Mouse (Mus musculus): Measurements from ENCODE around the gene Srxn1.
A peak's percentile ranks its signal among the peaks of the same experiment; 100 is the strongest.
"Not testable (repeated sequence)": the region's sequence is repeated elsewhere in the genome, so short reads cannot be mapped to it uniquely, and the experiment has no call there.

Srxn1 gene

DNA sequence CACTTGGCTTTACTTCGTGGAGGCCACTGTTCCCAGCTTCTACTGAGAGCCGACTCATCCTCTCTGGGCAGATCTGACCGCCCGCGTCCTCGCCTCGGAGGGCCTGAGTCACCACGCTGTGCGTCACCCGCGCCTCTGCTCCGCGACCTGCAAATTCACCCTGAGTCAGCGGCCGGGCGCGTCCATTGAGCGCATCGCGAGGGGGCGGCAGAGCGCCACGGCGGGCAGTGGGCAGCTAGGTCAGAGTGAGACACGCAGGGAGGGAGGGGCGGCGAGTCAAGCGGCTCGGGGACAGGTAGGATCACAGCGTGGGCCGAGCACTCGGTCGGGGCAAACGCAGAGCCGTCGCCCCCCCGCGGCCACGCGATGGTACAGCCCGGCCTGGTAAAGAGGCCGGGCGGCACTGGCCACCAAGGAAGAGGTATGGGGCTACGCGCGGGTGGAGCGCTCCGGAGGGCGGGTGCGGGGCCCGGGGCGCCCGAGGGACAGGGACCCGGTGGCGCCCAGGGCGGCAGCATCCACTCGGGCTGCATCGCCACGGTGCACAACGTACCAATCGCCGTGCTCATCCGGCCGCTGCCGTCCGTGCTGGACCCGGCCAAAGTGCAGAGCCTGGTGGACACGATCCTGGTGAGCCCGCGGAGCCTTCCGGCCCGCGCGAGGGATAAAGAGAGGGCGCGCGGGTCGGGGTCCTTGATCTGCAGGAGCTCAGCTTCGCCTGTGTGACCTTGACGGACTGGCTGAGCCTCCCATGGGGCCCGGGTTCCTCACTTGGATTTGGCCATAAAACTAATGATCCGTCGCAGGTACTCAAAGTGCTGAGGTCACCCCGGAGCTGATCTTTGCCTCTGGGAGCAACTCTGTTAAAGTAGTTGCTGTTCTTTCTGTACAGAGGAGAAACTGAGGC lies at the start of gene Srxn1:
Srxn1 (plus strand) TSS at position 199 of the 907 bp plus-strand sequence.
- peak; percentile 86 to 92 for DNase-seq (ENCODE audit: low spot score in 2 of 2)

GRCm38 (mm10) chr2:152056368-152057251 lies 48.7 kb upstream of the Srxn1 start:
- DNase-seq (ENCODE audit: low spot score in 2 of 2): no peak

DNA sequence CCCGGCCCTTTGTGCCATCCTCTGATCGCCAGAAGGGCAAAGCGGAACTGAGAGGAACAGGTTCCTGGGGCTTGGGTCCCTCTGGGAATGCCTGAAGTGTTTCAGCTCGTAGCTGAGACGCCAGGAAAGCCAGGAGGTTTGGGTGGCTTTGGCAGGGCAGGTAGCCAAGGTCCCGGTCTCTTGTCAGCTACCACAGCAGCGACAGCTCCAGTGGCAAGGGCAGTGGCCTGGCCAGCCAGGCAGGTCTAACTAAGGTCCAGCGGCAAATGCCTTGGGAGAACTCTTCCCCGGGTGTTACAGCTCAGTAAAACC lies 48.1 kb upstream of the Srxn1 start:
- DNase-seq (ENCODE audit: low spot score in 2 of 2): no peak

GRCm38 (mm10) chr2:152062817-152063216 lies 42.5 kb upstream of the Srxn1 start:
- not testable (repeated sequence) for DNase-seq (ENCODE audit: low spot score in 2 of 2)

DNA sequence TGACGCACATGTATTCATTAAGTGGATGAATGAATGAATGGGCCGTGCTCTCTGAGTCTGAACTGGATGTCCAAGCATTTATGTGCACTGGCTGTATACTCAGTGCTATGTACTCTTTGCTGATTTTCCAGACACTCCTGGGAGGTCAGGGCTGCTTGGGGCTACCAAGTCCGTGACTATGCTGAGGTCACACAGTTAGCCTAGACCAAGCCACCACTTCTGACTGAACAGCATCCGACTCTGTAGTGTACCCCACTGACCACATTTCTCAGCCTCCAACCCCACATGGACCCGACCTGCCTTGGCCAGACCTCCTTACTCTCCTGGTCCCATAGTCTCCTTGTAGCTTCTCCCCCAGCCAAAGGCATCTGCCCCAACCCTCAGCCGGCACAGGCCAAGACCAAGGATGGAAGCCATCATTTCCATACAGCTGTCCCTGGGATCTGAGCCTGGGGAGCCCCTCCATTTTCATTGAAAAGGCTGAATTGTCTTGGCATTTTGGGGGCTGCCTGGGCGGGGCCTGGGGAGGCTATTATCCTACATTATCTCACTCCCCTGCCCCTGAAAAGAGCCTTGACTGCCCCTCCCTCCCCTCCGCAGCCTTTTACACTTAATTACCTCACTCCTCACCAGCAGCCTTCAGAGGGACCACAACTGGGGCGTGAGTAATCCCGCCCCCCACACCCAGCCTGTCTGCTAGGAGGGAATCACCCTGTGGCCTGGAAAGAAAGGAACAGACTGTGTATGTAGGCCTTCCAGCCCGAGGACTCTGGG lies 36.5 kb upstream of the Srxn1 start:
- DNase-seq (ENCODE audit: low spot score in 2 of 2): no peak

DNA sequence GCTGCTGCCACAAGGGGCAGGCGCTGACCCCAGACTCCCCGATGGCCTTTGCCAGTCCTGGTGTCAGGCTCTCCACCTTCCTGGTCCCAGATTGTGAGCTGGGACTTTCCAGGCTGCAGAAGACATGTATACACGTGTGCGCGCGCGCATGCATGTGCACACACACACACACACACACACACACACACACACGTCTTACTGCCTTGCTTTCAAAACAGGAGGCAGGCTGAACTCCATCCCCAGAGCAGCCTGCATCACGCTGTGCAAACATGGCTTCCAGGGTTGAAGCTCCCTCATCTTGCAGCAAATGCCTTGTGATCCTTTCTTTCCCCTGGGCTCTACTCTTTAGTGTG lies 35.9 kb upstream of the Srxn1 start:
- DNase-seq (ENCODE audit: low spot score in 2 of 2): no peak

DNA sequence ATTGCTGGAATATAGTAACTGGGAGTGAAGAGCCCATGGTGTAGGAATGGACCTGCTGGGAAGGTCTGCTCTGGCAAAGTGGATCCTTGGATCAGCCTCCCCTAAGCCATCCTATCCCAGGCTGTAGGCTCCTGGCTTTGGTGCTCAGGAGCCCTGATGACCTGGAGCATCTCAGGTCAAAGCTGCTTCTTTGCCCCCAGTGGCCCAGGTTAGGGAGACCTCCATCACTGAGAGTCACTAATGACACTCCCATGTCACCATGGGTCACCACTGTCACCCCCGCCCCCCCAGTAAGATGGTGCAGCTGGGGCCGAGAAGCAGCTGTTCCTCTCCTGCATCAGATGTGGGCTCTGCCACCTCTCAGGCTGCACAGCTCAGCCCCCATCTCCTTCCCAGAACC lies 35.4 kb upstream of the Srxn1 start:
- no peak for DNase-seq (ENCODE audit: low spot score in 2 of 2)

DNA sequence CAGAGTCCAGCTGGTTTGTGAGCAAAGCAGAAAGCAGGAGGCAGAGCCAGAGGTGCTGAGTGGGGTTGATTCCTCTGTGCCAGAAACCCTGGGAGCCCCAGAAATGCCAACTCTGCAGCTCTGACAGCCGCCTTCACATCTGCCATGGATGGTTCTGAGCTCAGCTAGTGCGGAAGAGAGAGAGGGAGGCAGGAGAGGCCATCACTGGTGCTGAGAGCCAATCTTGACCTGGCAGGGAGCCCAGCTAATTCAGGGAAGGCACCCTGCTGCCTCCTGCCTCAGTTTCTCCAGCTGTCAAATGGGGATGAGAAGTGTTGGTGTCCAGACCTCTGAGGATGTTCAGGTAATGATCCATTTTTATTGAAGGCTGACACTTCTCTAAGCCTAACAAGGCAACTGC lies 30.8 kb upstream of the Srxn1 start:
- no peak for DNase-seq (ENCODE audit: low spot score in 2 of 2)

DNA sequence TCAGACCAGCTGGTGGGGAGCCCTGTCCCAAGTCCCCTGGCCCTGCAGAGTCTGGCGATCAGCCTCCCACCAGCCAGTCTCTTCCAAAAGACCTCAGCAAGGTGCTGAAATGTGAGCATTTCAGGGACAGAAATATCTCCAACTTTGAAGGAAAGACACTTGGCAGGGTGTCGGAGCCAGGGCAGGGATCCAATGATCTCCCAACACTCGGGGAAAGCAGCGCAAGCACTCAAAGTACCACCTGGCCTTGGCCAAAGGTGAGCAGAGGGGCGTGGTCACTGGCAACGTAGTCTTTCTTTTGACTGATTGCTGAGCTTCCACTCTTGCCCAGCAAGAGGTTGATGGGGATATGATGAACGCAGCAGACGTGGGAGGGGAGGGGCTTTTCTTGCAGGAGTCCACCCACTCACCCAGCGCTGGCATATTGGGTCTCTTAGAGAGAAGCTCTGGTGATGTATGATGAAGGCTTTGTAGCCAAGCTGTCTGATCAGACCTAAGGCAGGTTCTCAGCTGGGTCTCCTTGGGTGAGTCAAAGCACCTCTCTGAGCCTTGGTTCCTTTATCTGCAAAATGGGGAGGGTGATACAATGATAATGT lies 29.9 kb upstream of the Srxn1 start:
- DNase-seq (ENCODE audit: low spot score in 2 of 2): no peak

GRCm38 (mm10) chr2:152077337-152077736 lies 28.0 kb upstream of the Srxn1 start:
- no peak for DNase-seq (ENCODE audit: low spot score in 2 of 2)

DNA sequence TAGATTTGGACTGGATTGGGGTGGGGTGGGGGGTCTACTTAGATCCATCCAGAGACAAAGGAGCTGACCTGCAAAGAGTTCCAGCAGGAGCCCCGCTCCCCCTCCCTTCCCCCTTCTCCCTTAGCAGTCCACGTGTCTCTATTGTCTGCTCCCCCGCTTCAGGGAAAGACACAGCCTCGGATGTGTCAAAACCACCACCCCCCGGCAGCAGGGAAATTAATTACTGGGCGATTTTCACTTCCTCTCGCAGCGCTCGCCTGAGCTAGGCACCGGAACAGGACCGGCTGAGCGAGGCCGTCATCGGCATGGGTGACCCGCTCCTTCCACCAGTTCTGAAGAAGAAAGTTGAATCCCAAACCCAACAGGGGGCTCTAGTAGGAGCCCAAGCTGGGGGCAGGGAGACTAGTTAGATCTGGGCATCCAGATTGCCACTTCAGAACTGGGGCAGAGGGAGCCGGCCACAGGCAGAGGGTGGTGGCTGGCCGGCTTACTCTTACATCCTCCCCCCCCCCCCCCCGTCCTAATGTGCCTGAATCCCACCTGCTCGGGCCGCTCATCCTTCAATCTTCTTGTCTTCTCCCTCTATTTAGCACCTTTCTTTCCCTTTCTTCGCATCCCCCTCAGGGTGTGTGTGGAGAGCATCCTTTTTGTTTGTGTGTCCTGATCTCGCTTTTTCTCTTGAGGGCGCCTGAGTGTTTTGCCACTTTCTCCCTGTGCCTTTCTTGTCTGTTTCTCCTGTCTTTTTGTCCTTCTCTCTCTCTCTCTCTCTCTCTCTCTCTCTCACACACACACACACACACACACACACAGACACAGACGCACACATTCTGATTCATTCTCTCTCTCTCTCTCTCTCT lies 24.4 kb upstream of the Srxn1 start, which contains the start of gene Scrt2:
Scrt2 (plus strand) TSS at position 845 of the 857 bp plus-strand sequence.
- peak; percentile 47 to 51 for DNase-seq (ENCODE audit: low spot score in 2 of 2)

DNA sequence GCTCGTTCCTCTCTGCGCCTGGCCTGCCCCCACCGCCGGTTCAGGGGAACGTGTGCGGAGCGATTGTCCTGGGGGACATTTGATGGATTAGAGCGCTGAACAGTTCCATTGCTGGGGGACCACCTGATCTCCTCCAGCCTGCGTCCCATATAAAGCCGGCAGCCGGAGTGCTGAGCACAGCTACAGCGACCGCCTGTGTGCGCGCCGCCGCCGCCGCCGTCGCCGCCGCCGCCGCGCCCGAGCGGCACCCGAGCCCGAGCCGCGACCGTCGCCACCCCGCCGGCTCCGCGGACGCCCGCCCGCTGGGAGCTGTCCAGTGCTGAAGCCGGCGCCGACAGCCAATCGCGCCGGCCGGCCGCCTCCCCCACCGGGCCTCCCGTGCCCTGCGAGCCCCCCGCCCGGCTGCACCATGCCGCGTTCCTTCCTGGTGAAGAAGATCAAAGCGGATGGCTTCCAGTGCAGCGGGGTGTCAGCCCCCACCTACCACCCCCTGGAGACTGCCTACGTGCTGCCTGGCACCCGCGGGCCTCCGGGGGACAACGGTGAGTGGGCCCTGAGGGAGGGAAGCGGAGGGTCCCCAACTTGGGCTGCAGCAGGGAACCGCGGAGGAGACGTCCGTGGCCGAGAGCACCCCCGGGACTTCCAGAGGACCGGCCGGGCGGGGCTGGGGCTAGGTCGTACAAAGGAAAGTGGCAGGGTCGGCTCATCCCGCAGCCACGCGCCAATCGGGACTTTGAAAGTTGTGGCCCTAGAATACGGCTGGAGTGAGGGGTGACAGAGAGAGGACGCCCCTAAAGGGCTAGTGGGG lies 23.5 kb upstream of the Srxn1 start:
- peak; percentile 51 to 65 for DNase-seq (ENCODE audit: low spot score in 2 of 2)

- no peak for DNase-seq (ENCODE audit: low spot score in 2 of 2)
These were observed 22.6 kb upstream of the Srxn1 start for GRCm38 (mm10) chr2:152082456-152083285.

GRCm38 (mm10) chr2:152083411-152083810 lies 21.9 kb upstream of the Srxn1 start:
- no peak for DNase-seq (ENCODE audit: low spot score in 2 of 2)

GRCm38 (mm10) chr2:152084298-152084697 lies 21.0 kb upstream of the Srxn1 start:
- no peak for DNase-seq (ENCODE audit: low spot score in 2 of 2)

- DNase-seq (ENCODE audit: low spot score in 2 of 2): no peak
These were observed 19.9 kb upstream of the Srxn1 start for GRCm38 (mm10) chr2:152085414-152085813.

- DNase-seq (ENCODE audit: low spot score in 2 of 2): no peak
These were observed 18.9 kb upstream of the Srxn1 start for GRCm38 (mm10) chr2:152086451-152086850.

DNA sequence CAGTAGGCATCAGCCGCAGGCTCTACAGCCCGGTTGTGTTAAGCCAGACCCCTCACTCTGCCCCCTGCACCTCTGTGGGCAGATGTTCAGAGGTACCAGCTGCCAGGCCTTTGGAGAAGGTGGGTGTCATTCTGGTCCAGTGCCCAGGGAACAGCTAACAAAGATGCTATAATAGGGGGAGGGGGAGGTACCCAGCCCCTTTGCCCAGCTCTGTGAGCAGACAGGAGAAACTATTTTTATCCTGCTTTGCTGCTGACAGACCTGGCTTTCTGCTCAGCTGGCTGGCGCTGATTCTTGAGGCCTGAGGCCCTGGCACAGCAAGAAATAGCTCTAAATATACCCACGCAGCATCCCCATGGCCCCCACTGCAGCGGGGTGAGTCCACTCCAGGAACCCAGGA lies 18.2 kb upstream of the Srxn1 start:
- DNase-seq (ENCODE audit: low spot score in 2 of 2): peak; percentile 37 to 56

DNA sequence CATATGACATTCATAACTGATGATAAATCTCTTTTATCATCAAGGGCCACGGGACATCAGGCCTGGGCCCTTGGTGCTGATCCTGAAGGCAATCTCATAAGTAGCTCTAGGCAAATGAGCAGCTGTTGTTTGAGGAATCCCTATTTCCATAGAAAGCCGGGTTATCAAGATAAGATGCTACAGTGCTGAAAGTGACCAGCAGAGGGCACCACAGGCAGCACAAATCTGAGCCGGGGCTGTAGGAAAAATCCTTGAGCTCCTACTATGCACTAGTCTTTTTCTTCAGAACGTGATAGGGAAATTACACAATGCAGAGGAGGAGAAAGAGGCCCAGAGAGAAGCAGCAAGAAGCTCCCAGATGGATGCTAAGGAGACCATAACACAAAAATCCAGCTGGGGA lies 16.2 kb upstream of the Srxn1 start:
- DNase-seq (ENCODE audit: low spot score in 2 of 2): peak; percentile 87 to 88
